Mouse (Mus musculus) heart, embryonic 16.5 days (tissue): ENCODE measurements around the gene Nxph4. TPM values are rescaled to one million over a fixed set of nuclear protein-coding genes. Genes with fewer than 3 reads are reported as not detected.

Source experiments
- ATAC-seq: fragments of 200-750 bp; cut with Nextera tagmentation; replicated peaks from 2 replicates; pipeline ENCODE4 v1.8.0; 2017; ENCODE audit warnings: moderate number of reproducible peaks; ENCODE audit not compliant: insufficient read depth, low FRiP score; ENCODE audit errors: extremely low read depth
- H3K27ac ChIP-seq: fragments of 300-500 bp; sonication (generic); 2 replicates; pipeline ENCODE4 v1.5.1; 2014; ENCODE audit warnings: mild to moderate bottlenecking, low read length, control low read depth, moderate library complexity
- H3K27me3 ChIP-seq: fragments of 300-500 bp; sonication (generic); 2 replicates; pipeline ENCODE4 v1.6.1; 2014; ENCODE audit warnings: low read length, mixed read lengths; ENCODE audit not compliant: control insufficient read depth, insufficient read depth
- H3K36me3 ChIP-seq: fragments of 300-500 bp; sonication (generic); 2 replicates; pipeline ENCODE4 v1.6.1; 2014; ENCODE audit not compliant: control insufficient read depth, insufficient read depth
- H3K4me1 ChIP-seq: fragments of 300-500 bp; sonication (generic); 2 replicates; pipeline ENCODE4 v1.6.1; 2014; ENCODE audit warnings: low read length, mixed read lengths; ENCODE audit not compliant: control insufficient read depth, insufficient read depth
- H3K4me2 ChIP-seq: fragments of 300-500 bp; sonication (generic); 2 replicates; pipeline ENCODE4 v1.6.1; 2014; ENCODE audit warnings: low read depth, mild to moderate bottlenecking, control low read depth, low read length
- H3K4me3 ChIP-seq: fragments of 300-500 bp; sonication (generic); 2 replicates; pipeline ENCODE4 v1.5.1; 2014; ENCODE audit warnings: mild to moderate bottlenecking, control low read depth, low read length
- H3K9ac ChIP-seq: fragments of 300-500 bp; sonication (generic); 2 replicates; pipeline ENCODE4 v1.6.1; 2014; ENCODE audit warnings: low read length, control low read depth
- H3K9me3 ChIP-seq: fragments of 300-500 bp; sonication (generic); replicated peaks from 2 replicates; pipeline ENCODE4 v1.6.1; 2016; ENCODE audit warnings: low read length; ENCODE audit not compliant: control insufficient read depth
- WGBS: fragments of 180-500 bp; shearing (Covaris S2); extraction: QIAGEN DNeasy Blood & Tissue Kit; methylation state at CpG from one replicate; pipeline ENCODE4 v1.1.7; 2014; 5-methylcytosine and 5-hydroxymethylcytosine counted together
- polyA plus RNA-seq: library from polyadenylated mRNA; unstranded; fragments of >200 nt; fragmentation: Nextera tagmentation; extraction: Ambion mirVana; gene quantifications from 2 replicates; pipeline ENCODE4 v1.2.1, GENCODE M21; 2015

Gene Nxph4
- polyA plus RNA-seq, 1 experiment from 2014 or later, result 1.4 TPM

- Histone ChIP-seq H3K9ac (peak within 1 kb of the TSS; percentile 72), H3K4me1 (peaks cover 42% of the 10 kb centered on the region), H3K9me3 (no peaks in the 10 kb centered on the region), H3K4me2 (peak within 1 kb of the TSS; percentile 94), H3K27ac (peak within 1 kb of the TSS; percentile 77), H3K27me3 (peaks cover 41% of the 10 kb centered on the region), H3K36me3 (peaks cover 21% of the 10 kb centered on the region), H3K4me3 (peak within 1 kb of the TSS; percentile 45)
- 12% methylated on average over 6 of the region's 6 CpGs for WGBS
- no peak for ATAC-seq
Observed at GRCm38 (mm10) chr10:127514764-127515163, 19.6 kb downstream of the Nxph4 start, which contains the start of gene Ndufa4l2. Ndufa4l2 (plus strand) TSS chr10:127514967.

DNA sequence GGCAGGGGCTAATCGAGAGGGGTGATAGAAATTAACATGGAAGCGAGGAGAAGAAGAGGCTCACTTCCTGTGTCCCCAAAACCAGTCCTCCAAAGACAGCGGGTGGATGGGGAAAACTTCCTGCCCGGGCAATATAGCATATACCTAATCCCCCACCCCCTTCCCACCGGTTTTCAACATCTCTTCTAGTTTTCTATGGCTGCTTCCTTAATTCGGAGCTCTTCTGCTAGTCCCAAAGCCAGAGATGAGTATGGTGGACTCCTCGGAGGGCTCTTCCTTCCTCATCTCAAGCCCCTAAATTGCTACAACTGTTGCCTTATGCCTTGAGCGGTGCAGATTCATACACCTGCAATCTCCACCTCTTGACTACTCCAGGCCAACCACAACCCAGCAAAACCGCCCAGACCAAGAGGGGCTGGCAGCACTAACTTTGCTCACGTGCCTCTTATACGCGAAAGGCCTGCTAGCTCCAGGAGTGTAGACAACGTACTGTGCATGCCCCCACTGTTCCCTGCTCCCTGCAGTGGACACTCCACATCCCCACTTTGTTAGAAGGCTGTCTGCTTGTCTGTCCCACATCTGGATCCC is 20.2 kb downstream of the Nxph4 start:
- 20% methylated on average over 13 of the region's 13 CpGs for WGBS
- peaks cover 47% of the 10 kb centered on the region for H3K27me3 ChIP-seq

DNA sequence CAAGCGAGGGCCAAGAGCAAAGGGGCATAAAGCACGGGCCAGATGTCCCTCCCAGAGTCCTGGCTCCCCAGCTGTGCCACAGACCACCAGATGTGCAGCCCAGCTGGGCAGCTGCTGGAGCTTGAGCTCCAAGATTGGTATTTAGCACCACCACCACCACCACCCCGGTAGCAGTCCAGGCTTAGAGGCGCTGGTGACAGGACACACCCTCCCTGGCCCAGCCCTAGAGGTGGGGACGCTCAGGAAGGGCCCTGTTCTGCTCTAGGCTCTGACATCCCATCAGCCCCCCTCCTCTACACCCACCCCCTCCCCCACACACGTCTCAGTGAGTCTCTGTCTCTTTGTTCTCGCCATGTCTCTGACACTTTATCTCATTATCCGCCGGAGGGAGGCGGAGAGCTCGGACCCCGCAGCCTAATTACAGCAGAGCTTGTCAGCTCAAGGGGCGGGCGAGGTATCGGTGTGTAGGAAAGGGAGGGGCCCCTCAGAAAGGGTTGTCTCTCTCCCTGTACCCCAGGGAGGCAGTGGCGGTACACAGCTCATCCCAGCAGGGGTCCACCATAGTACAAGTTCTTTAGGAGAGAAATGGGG is 20.8 kb downstream of the Nxph4 start:
- peaks cover 49% of the 10 kb centered on the region for H3K27me3 ChIP-seq
- peaks cover 12% of the 10 kb centered on the region for H3K36me3 ChIP-seq
- 0 out of 2 replicates have a peak overlapping the region, but pooled peaks have one; percentile 13 for H3K27ac ChIP-seq
- H3K9ac ChIP-seq, result peak overlapping the region; percentile 72
- H3K4me2 ChIP-seq, result peak overlapping the region; percentile 94
- ATAC-seq, result no peak
- H3K4me1 ChIP-seq, result peaks cover 52% of the 10 kb centered on the region
- peak overlapping the region; percentile 45 for H3K4me3 ChIP-seq
- 2% methylated on average over 16 of the region's 16 CpGs for WGBS
- H3K9me3 ChIP-seq, result no peaks in the 10 kb centered on the region

More for the DNA sequence above, 20.2 kb downstream of the Nxph4 start:
- Histone ChIP-seq H3K36me3 (peaks cover 17% of the 10 kb centered on the region), H3K4me2 (peak overlapping the region; percentile 94), H3K9ac (no peak overlapping the region), H3K9me3 (no peaks in the 10 kb centered on the region), H3K4me3 (peak overlapping the region; percentile 34; the same call in 1 of the 2 replicates), H3K4me1 (peaks cover 47% of the 10 kb centered on the region), H3K27ac (no peak overlapping the region)
- ATAC-seq, result no peak

DNA sequence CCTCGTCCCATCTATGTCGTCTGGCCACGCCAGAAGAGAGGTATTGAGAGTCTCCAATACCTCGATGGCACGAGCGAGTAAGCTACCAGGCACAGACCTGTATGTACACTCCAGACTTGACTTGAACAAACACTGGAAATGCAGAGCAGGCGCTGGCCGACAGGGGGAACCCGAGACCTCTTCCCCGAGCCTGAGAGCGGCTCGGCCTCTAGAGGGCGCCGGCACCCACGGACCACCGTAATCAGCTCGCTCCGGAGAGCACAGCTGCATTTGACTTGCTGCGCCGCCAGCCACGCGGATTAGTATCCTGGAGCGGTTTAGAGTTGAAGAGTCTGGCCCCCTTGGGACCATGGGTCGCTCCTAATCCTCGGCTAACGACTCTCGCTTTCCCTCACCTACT is 21.5 kb downstream of the Nxph4 start:
- WGBS, result under 1% methylated on average over 27 of the region's 27 CpGs
- Histone ChIP-seq H3K9me3 (no peaks in the 10 kb centered on the region), H3K9ac (peak overlapping the region; percentile 72), H3K27me3 (peaks cover 55% of the 10 kb centered on the region), H3K4me2 (peak overlapping the region; percentile 94), H3K4me1 (peaks cover 56% of the 10 kb centered on the region), H3K4me3 (peak overlapping the region; percentile 61), H3K27ac (no peak overlapping the region), H3K36me3 (peaks cover 4% of the 10 kb centered on the region)
- ATAC-seq, result peak; percentile 25; the same call in 1 of the 2 replicates

DNA sequence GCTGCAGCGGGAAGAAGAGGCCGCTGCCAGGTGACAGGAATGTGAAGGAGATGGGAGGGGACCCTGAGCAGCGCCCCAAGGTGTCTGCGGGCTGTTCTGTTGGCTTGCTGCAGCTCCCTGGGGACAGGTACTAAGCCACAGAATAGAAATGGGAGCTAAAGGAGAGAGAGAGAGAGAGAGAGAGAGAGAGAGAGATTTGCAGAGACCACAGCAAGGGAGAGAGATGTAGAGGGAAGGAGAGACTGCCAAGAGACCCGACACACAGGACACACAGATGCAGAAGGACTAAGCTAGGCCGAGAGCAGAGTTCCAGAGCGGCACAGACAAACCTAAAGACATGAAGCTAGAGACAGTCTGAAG is 22.1 kb downstream of the Nxph4 start:
- no peaks in the 10 kb centered on the region for H3K36me3 ChIP-seq
- H3K4me3 ChIP-seq, result peak overlapping the region; percentile 61
- peaks cover 58% of the 10 kb centered on the region for H3K27me3 ChIP-seq
- H3K4me2 ChIP-seq, result peak overlapping the region; percentile 94
- ATAC-seq, result no peak
- WGBS, result 3% methylated on average over 7 of the region's 7 CpGs
- peaks cover 55% of the 10 kb centered on the region for H3K4me1 ChIP-seq
- no peaks in the 10 kb centered on the region for H3K9me3 ChIP-seq
- H3K27ac ChIP-seq, result no peak overlapping the region
- H3K9ac ChIP-seq, result peak overlapping the region; percentile 69

GRCm38 (mm10) chr10:127511634-127512306 is 22.6 kb downstream of the Nxph4 start:
- Histone ChIP-seq H3K9me3 (no peaks in the 10 kb centered on the region), H3K4me3 (peak overlapping the region; percentile 61), H3K27ac (no peak overlapping the region), H3K36me3 (no peaks in the 10 kb centered on the region), H3K4me2 (peak overlapping the region; percentile 94), H3K27me3 (peaks cover 60% of the 10 kb centered on the region), H3K9ac (peak overlapping the region; percentile 69), H3K4me1 (peaks cover 49% of the 10 kb centered on the region)
- ATAC-seq, result no peak
- WGBS, result 1% methylated on average over 45 of the region's 46 CpGs

DNA sequence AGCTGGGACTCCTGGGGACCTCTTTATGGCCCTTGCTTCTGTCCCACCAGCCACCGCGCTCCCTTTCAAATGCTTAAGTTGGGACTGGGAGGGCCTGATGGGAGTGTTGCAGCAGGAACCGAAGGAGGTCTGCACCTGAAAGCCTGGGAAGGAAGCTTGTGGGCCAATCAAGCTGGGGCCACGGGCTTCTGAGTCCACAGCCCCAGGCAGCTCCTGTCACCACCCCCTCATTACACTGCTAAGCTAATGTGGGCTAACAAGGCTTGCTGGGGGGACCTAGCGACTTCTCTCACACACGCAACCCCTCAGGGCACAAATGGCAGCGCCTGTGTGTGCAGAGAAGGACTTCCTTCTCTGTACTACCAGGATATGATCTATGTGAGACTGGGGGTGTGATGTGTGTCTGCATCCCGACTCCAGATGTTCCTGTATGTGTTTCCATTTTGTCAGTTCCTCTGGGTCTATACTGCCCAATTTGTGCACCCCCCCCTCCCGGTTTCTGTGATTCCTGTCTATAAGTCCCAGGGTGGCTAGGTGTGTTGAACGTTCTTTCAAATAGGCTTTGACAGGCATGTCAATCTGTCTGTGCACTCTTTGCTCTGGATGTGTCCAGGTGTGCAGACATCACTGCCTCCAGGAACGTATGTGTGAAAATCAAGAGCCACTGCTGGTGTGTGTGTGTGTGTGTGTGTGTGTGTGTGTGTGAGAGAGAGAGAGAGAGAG is 23.3 kb downstream of the Nxph4 start:
- Histone ChIP-seq H3K4me1 (peaks cover 42% of the 10 kb centered on the region), H3K9me3 (no peaks in the 10 kb centered on the region), H3K4me3 (peak overlapping the region; percentile 61), H3K27ac (no peak overlapping the region), H3K27me3 (peaks cover 60% of the 10 kb centered on the region), H3K9ac (no peak overlapping the region), H3K4me2 (peak overlapping the region; percentile 94), H3K36me3 (no peaks in the 10 kb centered on the region)
- ATAC-seq, result no peak
- 16% methylated on average over 11 of the region's 11 CpGs for WGBS

- Histone ChIP-seq H3K27ac (no peak overlapping the region), H3K4me2 (peak overlapping the region; percentile 80; the same call in 1 of the 2 replicates), H3K27me3 (peaks cover 60% of the 10 kb centered on the region), H3K4me3 (peak overlapping the region; percentile 52; the same call in 1 of the 2 replicates), H3K4me1 (peaks cover 37% of the 10 kb centered on the region), H3K36me3 (no peaks in the 10 kb centered on the region), H3K9ac (no peak overlapping the region; the same call in 1 of the 2 replicates), H3K9me3 (no peaks in the 10 kb centered on the region)
- WGBS, result 23% methylated on average over 17 of the region's 17 CpGs
- ATAC-seq, result no peak
Observed at GRCm38 (mm10) chr10:127509837-127510701, 24.3 kb downstream of the Nxph4 start.
